Mouse (Mus musculus): Measurements from ENCODE around the gene Tmem106a. TPM values are rescaled to one million over a fixed set of nuclear protein-coding genes. Genes with fewer than 3 reads are reported as not detected.
A peak's percentile ranks its signal among the peaks of the same experiment; 100 is the strongest.

Gene Tmem106a
- polyA plus RNA-seq (2011; ENCODE audit: insufficient read length, low read depth, missing spikeins), result 13.3 and 15.6 TPM in 2 replicates

GRCm38 (mm10) chr11:101582054-101583035, at the start of gene Tmem106a:
Gene Tmem106a, plus strand, starts transcription at chr11:101582242.
- Histone ChIP-seq H3K4me1 (ENCODE audit: control insufficient read depth, insufficient read depth, low read length) (no peaks in the 10 kb centered on the region), H3K4me3 (ENCODE audit: insufficient read depth, low read length) (peak within 1 kb of the TSS; percentile 45), H3K27ac (ENCODE audit: insufficient read depth, low read length) (no peak within 1 kb of the TSS)
- TF ChIP-seq POLR2A (IDR thresholded peaks at IDR 0.05; ENCODE audit: low read depth, low read length) (peak; percentile 63), CTCF (IDR thresholded peaks at IDR 0.05; ENCODE audit: borderline replicate concordance, insufficient read depth, low read length) (no peak)

GRCm38 (mm10) chr11:101543533-101543932, 38.5 kb upstream of the Tmem106a start:
- H3K4me3 ChIP-seq (ENCODE audit: insufficient read depth, low read length), result no peak overlapping the region
- no peak for TF ChIP-seq POLR2A (IDR thresholded peaks at IDR 0.05; ENCODE audit: low read depth, low read length)
- TF ChIP-seq CTCF (IDR thresholded peaks at IDR 0.05; ENCODE audit: borderline replicate concordance, insufficient read depth, low read length), result no peak
- peaks cover 2% of the 10 kb centered on the region; the same call in 1 of the 2 replicates for H3K4me1 ChIP-seq (ENCODE audit: control insufficient read depth, insufficient read depth, low read length)
- H3K27ac ChIP-seq (ENCODE audit: insufficient read depth, low read length), result no peak overlapping the region

GRCm38 (mm10) chr11:101544132-101544531, 37.9 kb upstream of the Tmem106a start:
- Histone ChIP-seq H3K27ac (ENCODE audit: insufficient read depth, low read length) (no peak overlapping the region), H3K4me1 (ENCODE audit: control insufficient read depth, insufficient read depth, low read length) (peaks cover 2% of the 10 kb centered on the region; the same call in 1 of the 2 replicates), H3K4me3 (ENCODE audit: insufficient read depth, low read length) (no peak overlapping the region)
- TF ChIP-seq CTCF (IDR thresholded peaks at IDR 0.05; ENCODE audit: borderline replicate concordance, insufficient read depth, low read length) (no peak), POLR2A (IDR thresholded peaks at IDR 0.05; ENCODE audit: low read depth, low read length) (no peak)

GRCm38 (mm10) chr11:101548526-101548925, 33.5 kb upstream of the Tmem106a start:
- TF ChIP-seq POLR2A (IDR thresholded peaks at IDR 0.05; ENCODE audit: low read depth, low read length) (no peak), CTCF (IDR thresholded peaks at IDR 0.05; ENCODE audit: borderline replicate concordance, insufficient read depth, low read length) (no peak)
- H3K27ac ChIP-seq (ENCODE audit: insufficient read depth, low read length), result no peak overlapping the region
- no peaks in the 10 kb centered on the region; the same call in 1 of the 2 replicates for H3K4me1 ChIP-seq (ENCODE audit: control insufficient read depth, insufficient read depth, low read length)
- no peak overlapping the region for H3K4me3 ChIP-seq (ENCODE audit: insufficient read depth, low read length)

GRCm38 (mm10) chr11:101551751-101552475, 30.1 kb upstream of the Tmem106a start, which contains the start of the genes Brca1 and Nbr1:
Gene Brca1, minus strand, starts transcription at chr11:101551955.
Gene Nbr1, plus strand, starts transcription at chr11:101552149.
- TF ChIP-seq CTCF (IDR thresholded peaks at IDR 0.05; ENCODE audit: borderline replicate concordance, insufficient read depth, low read length) (no peak), POLR2A (IDR thresholded peaks at IDR 0.05; ENCODE audit: low read depth, low read length) (peak; percentile 32)
- H3K27ac ChIP-seq (ENCODE audit: insufficient read depth, low read length), result peak within 1 kb of the TSS; percentile 93
- no peaks in the 10 kb centered on the region; the same call in 1 of the 2 replicates for H3K4me1 ChIP-seq (ENCODE audit: control insufficient read depth, insufficient read depth, low read length)
- H3K4me3 ChIP-seq (ENCODE audit: insufficient read depth, low read length), result peak within 1 kb of the TSS; percentile 88

- TF ChIP-seq CTCF (IDR thresholded peaks at IDR 0.05; ENCODE audit: borderline replicate concordance, insufficient read depth, low read length), result no peak
- peak; percentile 76 for TF ChIP-seq POLR2A (IDR thresholded peaks at IDR 0.05; ENCODE audit: low read depth, low read length)
- Histone ChIP-seq H3K4me3 (ENCODE audit: insufficient read depth, low read length) (peak overlapping the region; percentile 88), H3K27ac (ENCODE audit: insufficient read depth, low read length) (peak overlapping the region; percentile 93), H3K4me1 (ENCODE audit: control insufficient read depth, insufficient read depth, low read length) (no peaks in the 10 kb centered on the region; the same call in 1 of the 2 replicates)
Observed at GRCm38 (mm10) chr11:101552476-101553300, 29.4 kb upstream of the Tmem106a start.

- TF ChIP-seq CTCF (IDR thresholded peaks at IDR 0.05; ENCODE audit: borderline replicate concordance, insufficient read depth, low read length) (no peak), POLR2A (IDR thresholded peaks at IDR 0.05; ENCODE audit: low read depth, low read length) (no peak)
- Histone ChIP-seq H3K27ac (ENCODE audit: insufficient read depth, low read length) (peak overlapping the region; percentile 64), H3K4me3 (ENCODE audit: insufficient read depth, low read length) (peak overlapping the region; percentile 88), H3K4me1 (ENCODE audit: control insufficient read depth, insufficient read depth, low read length) (no peaks in the 10 kb centered on the region; the same call in 1 of the 2 replicates)
Observed at GRCm38 (mm10) chr11:101553354-101553930, 28.6 kb upstream of the Tmem106a start.

- no peak for TF ChIP-seq CTCF (IDR thresholded peaks at IDR 0.05; ENCODE audit: borderline replicate concordance, insufficient read depth, low read length)
- TF ChIP-seq POLR2A (IDR thresholded peaks at IDR 0.05; ENCODE audit: low read depth, low read length), result no peak
- H3K4me1 ChIP-seq (ENCODE audit: control insufficient read depth, insufficient read depth, low read length), result no peaks in the 10 kb centered on the region
- H3K4me3 ChIP-seq (ENCODE audit: insufficient read depth, low read length), result no peak overlapping the region
Observed at GRCm38 (mm10) chr11:101556541-101556940, 25.5 kb upstream of the Tmem106a start.

More at GRCm38 (mm10) chr11:101556541-101556940, 25.5 kb upstream of the Tmem106a start:
- H3K27ac ChIP-seq (ENCODE audit: insufficient read depth, low read length), result no peak overlapping the region

Data from embryonic fibroblast, embryonic 13.5 days (primary cell).